Mouse (Mus musculus): ENCODE data around the gene Klf4.

DNA sequence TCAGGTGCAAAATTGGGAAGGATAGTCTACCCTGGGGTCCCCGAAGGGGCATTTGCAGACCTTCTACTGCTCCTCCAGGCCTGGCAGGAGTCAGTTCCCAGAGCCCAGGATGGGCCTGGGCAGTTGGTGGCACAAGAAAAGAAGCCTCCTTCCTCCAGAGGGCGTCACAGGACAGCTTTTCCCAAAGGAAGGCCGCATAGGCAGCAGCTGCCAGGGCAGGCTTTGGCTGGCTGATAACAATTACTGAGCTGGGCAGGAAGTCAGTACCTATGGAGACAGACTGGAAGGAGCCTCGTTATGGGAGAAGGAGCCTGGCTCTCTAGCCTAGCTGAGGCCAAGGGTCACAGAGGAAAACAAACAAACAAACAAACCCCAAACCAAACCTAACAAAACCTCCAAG lies 54.3 kb downstream of the Klf4 start:
- no peak for TF ChIP-seq GATA1 (IDR thresholded peaks at IDR 0.05; ENCODE audit: borderline replicate concordance, low read length)
- no peak for TF ChIP-seq FLI1 (IDR thresholded peaks at IDR 0.05; ENCODE audit: low read length)
